Mouse (Mus musculus) thymus, postnatal 14 days (tissue): ENCODE measurements around the gene Vps29.
A peak's percentile ranks its signal among the peaks of the same experiment; 100 is the strongest.

ENCODE experiments used
- DNase-seq: peaks from one replicate; pipeline ENCODE4 v3.0.0; 2021

Vps29 gene

GRCm38 (mm10) chr5:122400628-122401302 is 46.6 kb downstream of the Vps29 start:
- no peak for DNase-seq

GRCm38 (mm10) chr5:122401303-122401640 is 47.1 kb downstream of the Vps29 start:
- DNase-seq: peak; percentile 82

- no peak for DNase-seq
Observed at GRCm38 (mm10) chr5:122402160-122402559, 48.0 kb downstream of the Vps29 start.

- DNase-seq: no peak
Observed at GRCm38 (mm10) chr5:122402772-122403171, 48.6 kb downstream of the Vps29 start.

- DNase-seq: no peak
Observed at GRCm38 (mm10) chr5:122403362-122403761, 49.2 kb downstream of the Vps29 start.

GRCm38 (mm10) chr5:122405537-122405936 is 51.4 kb downstream of the Vps29 start:
- no peak for DNase-seq

DNA sequence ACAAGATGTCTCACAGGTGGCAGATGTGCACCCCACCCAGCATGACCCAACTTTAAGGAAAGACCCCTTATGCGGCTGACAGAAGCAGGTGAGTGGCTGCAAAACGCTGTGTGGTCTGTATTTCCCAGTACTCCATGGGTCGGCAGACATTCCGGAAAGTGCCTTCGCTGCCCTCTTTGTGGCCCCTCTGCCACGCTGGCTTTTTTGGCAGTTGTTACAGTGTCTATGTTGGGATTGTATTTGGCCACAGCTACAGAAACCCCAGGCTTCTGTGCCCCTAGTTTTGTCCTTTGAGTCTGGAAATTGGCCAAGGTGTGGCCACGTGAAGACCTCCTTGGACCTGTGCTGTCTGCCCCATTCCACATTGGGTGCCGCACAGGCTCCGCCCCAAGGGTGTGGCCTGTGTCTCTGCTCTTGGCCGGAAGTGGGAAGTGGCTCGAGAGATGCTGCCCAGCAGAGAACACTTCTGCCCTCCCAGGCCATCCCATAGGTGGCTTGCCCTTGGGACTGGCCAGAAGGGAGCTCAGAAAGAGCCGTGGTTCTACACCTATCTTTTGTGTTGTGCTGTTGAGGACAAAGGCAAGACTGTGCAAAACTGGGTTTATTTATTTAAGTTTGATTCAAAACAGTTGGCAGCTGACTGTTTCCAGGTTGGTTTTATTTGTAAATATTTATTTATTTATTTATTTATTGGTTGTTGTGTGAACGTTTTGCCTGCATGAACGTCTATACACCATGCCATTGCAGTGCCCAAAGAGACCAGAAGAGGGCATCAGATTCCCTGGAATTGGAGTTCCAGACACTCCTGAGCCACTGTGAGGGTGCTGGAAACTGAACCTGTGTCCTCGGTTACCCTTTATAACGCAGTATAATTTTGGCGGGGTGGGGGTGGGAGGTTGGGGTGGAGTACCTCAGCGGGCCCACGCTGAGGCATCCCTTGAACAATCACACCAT is 55.8 kb downstream of the Vps29 start:
- peak; percentile 18 for DNase-seq

DNA sequence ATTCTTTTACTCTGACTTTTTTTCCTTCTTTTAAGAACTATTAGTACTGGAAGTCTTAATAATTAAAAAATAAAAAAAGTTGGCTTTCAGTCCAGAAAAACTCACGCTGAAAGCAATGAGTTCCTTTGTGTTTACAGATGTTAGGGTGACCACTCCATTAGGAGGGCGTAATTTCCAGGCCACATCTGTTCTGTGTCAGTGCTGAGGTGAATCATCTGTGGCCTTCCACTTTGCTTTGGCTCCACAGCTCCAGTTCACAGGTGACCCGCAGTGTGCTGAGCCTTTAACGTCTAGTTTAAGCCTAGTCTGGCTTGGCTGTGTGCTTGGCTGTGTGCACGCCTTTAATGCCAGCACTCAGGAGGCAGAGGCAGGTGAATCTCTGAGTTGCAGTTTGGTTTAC is 57.7 kb downstream of the Vps29 start:
- DNase-seq: no peak

- DNase-seq: no peak
Observed at GRCm38 (mm10) chr5:122412826-122413225, 58.7 kb downstream of the Vps29 start.

GRCm38 (mm10) chr5:122414351-122414750 is 60.2 kb downstream of the Vps29 start:
- DNase-seq: no peak
